Mouse (Mus musculus) heart, adult 8-10 months (tissue): ENCODE results near the gene 4930572O03Rik. TPM values are rescaled to one million over a fixed set of nuclear protein-coding genes. Genes with fewer than 3 reads are reported as not detected.
"Not testable (repeated sequence)": the region's sequence is repeated elsewhere in the genome, so short reads cannot be mapped to it uniquely, and the experiment has no call there.

Experiments used
- DNase-seq: peaks from one replicate; pipeline ENCODE4 v3.0.0; 2022; ENCODE audit warnings: low spot score
- total RNA-seq, 4 experiments: library from RNA; stranded (reverse); gene quantifications; 2 replicates each; pipeline ENCODE4 v1.2.4; 2022

4930572O03Rik gene
- total RNA-seq, 4 experiments from 2014 or later, result not detected

GRCm38 (mm10) chr5:15618764-15619163 lies 38.1 kb downstream of the 4930572O03Rik start, which contains the start of gene Speer4d:
Speer4d (plus strand) TSS chr5:15619064.
- DNase-seq, result not testable (repeated sequence)

GRCm38 (mm10) chr5:15616195-15616594 lies 40.7 kb downstream of the 4930572O03Rik start:
- DNase-seq, result not testable (repeated sequence)

- DNase-seq, result not testable (repeated sequence)
Observed at GRCm38 (mm10) chr5:15610695-15611094, 46.2 kb downstream of the 4930572O03Rik start.

DNA sequence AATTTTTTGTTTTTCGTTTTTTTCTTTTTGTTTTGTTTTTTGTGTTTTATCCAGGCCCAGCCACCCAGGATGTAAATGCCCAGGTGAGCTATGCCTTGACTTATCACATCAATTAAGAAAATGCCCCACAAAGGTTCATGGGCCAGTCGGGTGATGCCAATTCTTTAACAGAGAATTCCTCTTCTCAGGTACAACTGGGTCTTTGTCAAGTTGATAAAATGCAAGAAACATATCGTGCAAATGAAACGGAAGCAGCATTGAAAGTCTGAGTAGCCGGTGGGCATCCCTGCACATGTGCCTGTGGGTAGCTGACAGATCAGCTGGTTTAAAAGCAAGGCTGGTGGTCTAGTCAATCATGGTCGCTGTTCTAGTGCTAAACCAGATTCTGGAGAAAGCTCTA lies 50.2 kb downstream of the 4930572O03Rik start:
- DNase-seq, result not testable (repeated sequence)

GRCm38 (mm10) chr5:15603585-15603984 lies 53.3 kb downstream of the 4930572O03Rik start:
- DNase-seq, result not testable (repeated sequence)

DNA sequence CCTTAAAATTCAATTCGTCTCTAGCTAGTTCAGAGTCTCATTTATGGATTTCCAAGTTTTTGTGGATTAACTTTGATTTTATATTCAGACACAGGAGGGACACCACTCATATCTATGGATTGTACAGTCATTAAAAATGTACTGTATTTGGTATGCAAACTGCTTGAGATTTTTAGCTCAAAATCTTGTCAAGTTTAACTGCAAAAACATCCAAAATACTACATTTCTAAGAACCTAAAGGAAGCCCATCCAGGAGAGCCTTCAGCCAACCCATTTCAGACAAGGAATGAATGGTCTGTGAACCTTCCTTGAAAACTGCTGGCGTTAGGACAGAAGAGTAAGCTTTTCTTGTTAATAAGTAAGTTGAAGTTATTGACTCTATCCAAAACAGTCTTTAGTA lies 53.9 kb downstream of the 4930572O03Rik start:
- DNase-seq, result not testable (repeated sequence)

- not testable (repeated sequence) for DNase-seq
Observed at GRCm38 (mm10) chr5:15602424-15602947, 54.4 kb downstream of the 4930572O03Rik start.

Other genes with a start within 250 kb of the 4930572O03Rik start
- gene Gm21149, start 180.5 kb downstream of the 4930572O03Rik start, total RNA-seq, result not detected
- gene Gm21190, start 127.8 kb downstream of the 4930572O03Rik start, total RNA-seq, result not detected
- gene Gm21083, start 79.7 kb downstream of the 4930572O03Rik start, total RNA-seq, result not detected
- under 1 TPM in 1 of 4 experiments, not detected in 3; 0.33 TPM for gene Speer4d, start 38.0 kb downstream of the 4930572O03Rik start, total RNA-seq
- gene Speer4c, start 57.2 kb upstream of the 4930572O03Rik start, total RNA-seq, result not detected